Mouse (Mus musculus) embryonic facial prominence, embryonic 15.5 days (tissue): ENCODE data around the gene A3galt2. TPM values are rescaled to one million over a fixed set of nuclear protein-coding genes. Genes with fewer than 3 reads are reported as not detected.

ENCODE experiments used
- ATAC-seq: fragments of 200-750 bp; cut with Nextera tagmentation; 2 replicates; pipeline ENCODE4 v1.8.0; 2017; ENCODE audit warnings: low read depth, moderate TSS enrichment; ENCODE audit not compliant: insufficient number of reproducible peaks, low FRiP score, low TSS enrichment
- H3K27ac ChIP-seq: fragments of 300-500 bp; sonication (generic); replicated peaks from 2 replicates; pipeline ENCODE4 v1.5.1; 2015; ENCODE audit warnings: mild to moderate bottlenecking, inconsistent platforms
- H3K27me3 ChIP-seq: fragments of 300-500 bp; sonication (generic); 2 replicates; pipeline ENCODE4 v1.6.1; 2015; ENCODE audit warnings: inconsistent platforms
- H3K36me3 ChIP-seq: fragments of 300-500 bp; sonication (generic); 2 replicates; pipeline ENCODE4 v1.6.1; 2015; ENCODE audit warnings: mild to moderate bottlenecking, inconsistent platforms
- H3K4me1 ChIP-seq: fragments of 300-500 bp; sonication (generic); 2 replicates; pipeline ENCODE4 v1.6.1; 2015; ENCODE audit warnings: inconsistent platforms
- H3K4me2 ChIP-seq: fragments of 300-500 bp; sonication (generic); replicated peaks from 2 replicates; pipeline ENCODE4 v1.6.1; 2015; ENCODE audit warnings: mild to moderate bottlenecking, inconsistent platforms
- H3K4me3 ChIP-seq: fragments of 300-500 bp; sonication (generic); replicated peaks from 2 replicates; pipeline ENCODE4 v1.5.1; 2015; ENCODE audit warnings: mild to moderate bottlenecking, inconsistent platforms
- H3K9ac ChIP-seq: fragments of 300-500 bp; sonication (generic); 2 replicates; pipeline ENCODE4 v1.6.1; 2015; ENCODE audit warnings: inconsistent platforms
- H3K9me3 ChIP-seq: fragments of 300-500 bp; sonication (generic); replicated peaks from 2 replicates; pipeline ENCODE4 v1.6.1; 2016; ENCODE audit warnings: inconsistent platforms
- WGBS: fragments of 180-500 bp; shearing (Covaris S2); methylation state at CpG from one replicate; pipeline ENCODE4 v1.1.7; 2015; 5-methylcytosine and 5-hydroxymethylcytosine counted together
- polyA plus RNA-seq: library from polyadenylated mRNA; unstranded; fragments of >200 nt; fragmentation: Nextera tagmentation; extraction: Ambion mirVana; gene quantifications from 2 replicates; pipeline ENCODE4 v1.2.1, GENCODE M21; 2015

A3galt2 gene
- polyA plus RNA-seq, 1 experiment from 2014 or later: 0.15 TPM

GRCm38 (mm10) chr4:128727721-128728430 lies 27.3 kb upstream of the A3galt2 start:
- ATAC-seq: peak; percentile 66; the same call in 1 of the 2 replicates
- Histone ChIP-seq H3K36me3 (peaks cover 3% of the 10 kb centered on the region; the same call in 1 of the 2 replicates), H3K27me3 (no peaks in the 10 kb centered on the region), H3K4me1 (peaks cover 39% of the 10 kb centered on the region), H3K27ac (peak overlapping the region; percentile 91), H3K4me2 (peak overlapping the region; percentile 63), H3K9me3 (no peaks in the 10 kb centered on the region), H3K4me3 (peak overlapping the region; percentile 90), H3K9ac (peak overlapping the region; percentile 95)
- under 1% methylated on average over 43 of the region's 65 CpGs for WGBS

- H3K9me3 ChIP-seq: no peaks in the 10 kb centered on the region
- WGBS: 2% methylated on average over 5 of the region's 5 CpGs
- H3K4me2 ChIP-seq: peak overlapping the region; percentile 63
- no peaks in the 10 kb centered on the region for H3K27me3 ChIP-seq
- H3K36me3 ChIP-seq: peaks cover 3% of the 10 kb centered on the region; the same call in 1 of the 2 replicates
- H3K9ac ChIP-seq: peak overlapping the region; percentile 95
- H3K4me1 ChIP-seq: peaks cover 44% of the 10 kb centered on the region
- ATAC-seq: no peak
- peak overlapping the region; percentile 91 for H3K27ac ChIP-seq
- peak overlapping the region; percentile 90 for H3K4me3 ChIP-seq
Observed at GRCm38 (mm10) chr4:128728431-128728851, 26.7 kb upstream of the A3galt2 start.

- Histone ChIP-seq H3K27me3 (no peaks in the 10 kb centered on the region), H3K36me3 (peaks cover 3% of the 10 kb centered on the region; the same call in 1 of the 2 replicates), H3K9ac (peak overlapping the region; percentile 95), H3K9me3 (no peaks in the 10 kb centered on the region), H3K27ac (peak overlapping the region; percentile 91), H3K4me1 (peaks cover 51% of the 10 kb centered on the region), H3K4me3 (peak overlapping the region; percentile 90), H3K4me2 (peak overlapping the region; percentile 63)
- no peak for ATAC-seq
- 8% methylated on average over 15 of the region's 15 CpGs for WGBS
Observed at GRCm38 (mm10) chr4:128729033-128729708, 26.0 kb upstream of the A3galt2 start.

GRCm38 (mm10) chr4:128729709-128730037 lies 25.5 kb upstream of the A3galt2 start:
- peaks cover 56% of the 10 kb centered on the region for H3K4me1 ChIP-seq
- no peak for ATAC-seq

GRCm38 (mm10) chr4:128730271-128730670 lies 24.9 kb upstream of the A3galt2 start:
- Histone ChIP-seq H3K4me3 (peak overlapping the region; percentile 90), H3K27ac (peak overlapping the region; percentile 36), H3K4me1 (peaks cover 62% of the 10 kb centered on the region), H3K36me3 (peaks cover 3% of the 10 kb centered on the region; the same call in 1 of the 2 replicates), H3K27me3 (no peaks in the 10 kb centered on the region), H3K9me3 (no peaks in the 10 kb centered on the region), H3K4me2 (peak overlapping the region; percentile 63), H3K9ac (no peak overlapping the region)
- WGBS: 59% methylated on average over 6 of the region's 6 CpGs
- no peak for ATAC-seq

More at GRCm38 (mm10) chr4:128729709-128730037, 25.5 kb upstream of the A3galt2 start:
- Histone ChIP-seq H3K36me3 (peaks cover 3% of the 10 kb centered on the region; the same call in 1 of the 2 replicates), H3K9ac (peak overlapping the region; percentile 95), H3K27me3 (no peaks in the 10 kb centered on the region), H3K4me3 (peak overlapping the region; percentile 90), H3K4me2 (peak overlapping the region; percentile 63), H3K9me3 (no peaks in the 10 kb centered on the region), H3K27ac (peak overlapping the region; percentile 36)
- WGBS: 10% methylated on average over 5 of the region's 5 CpGs

- no peak overlapping the region for H3K27ac ChIP-seq
- no peak for ATAC-seq
- no peaks in the 10 kb centered on the region for H3K9me3 ChIP-seq
- no peak overlapping the region for H3K4me2 ChIP-seq
- H3K9ac ChIP-seq: no peak overlapping the region
- H3K4me1 ChIP-seq: peaks cover 82% of the 10 kb centered on the region
- peaks cover 3% of the 10 kb centered on the region; the same call in 1 of the 2 replicates for H3K36me3 ChIP-seq
- H3K4me3 ChIP-seq: no peak overlapping the region
- no peaks in the 10 kb centered on the region for H3K27me3 ChIP-seq
- 42% methylated on average over 5 of the region's 5 CpGs for WGBS
Observed at GRCm38 (mm10) chr4:128732794-128733193, 22.4 kb upstream of the A3galt2 start.

- Histone ChIP-seq H3K4me1 (peaks cover 86% of the 10 kb centered on the region), H3K9ac (no peak overlapping the region), H3K4me3 (no peak overlapping the region), H3K27ac (peak overlapping the region; percentile 88), H3K9me3 (no peaks in the 10 kb centered on the region), H3K36me3 (peaks cover 3% of the 10 kb centered on the region; the same call in 1 of the 2 replicates), H3K27me3 (no peaks in the 10 kb centered on the region), H3K4me2 (no peak overlapping the region)
- no peak for ATAC-seq
- WGBS: 39% methylated on average over 6 of the region's 6 CpGs
Observed at GRCm38 (mm10) chr4:128733496-128733895, 21.7 kb upstream of the A3galt2 start.

GRCm38 (mm10) chr4:128734217-128734616 lies 20.9 kb upstream of the A3galt2 start:
- no peak overlapping the region for H3K4me3 ChIP-seq
- no peaks in the 10 kb centered on the region for H3K27me3 ChIP-seq
- 0 out of 2 replicates have a peak overlapping the region, but pooled peaks have one; percentile 13 for H3K4me2 ChIP-seq
- WGBS: 21% methylated on average over 5 of the region's 5 CpGs
- peaks cover 3% of the 10 kb centered on the region; the same call in 1 of the 2 replicates for H3K36me3 ChIP-seq
- H3K27ac ChIP-seq: peak overlapping the region; percentile 88
- peak; percentile 59 for ATAC-seq
- H3K4me1 ChIP-seq: peaks cover 79% of the 10 kb centered on the region
- no peak overlapping the region for H3K9ac ChIP-seq
- H3K9me3 ChIP-seq: no peaks in the 10 kb centered on the region

GRCm38 (mm10) chr4:128734721-128735671 lies 20.2 kb upstream of the A3galt2 start:
- Histone ChIP-seq H3K36me3 (peaks cover 3% of the 10 kb centered on the region; the same call in 1 of the 2 replicates), H3K27ac (peak overlapping the region; percentile 88), H3K4me3 (no peak overlapping the region), H3K9me3 (no peaks in the 10 kb centered on the region), H3K4me2 (peak overlapping the region; percentile 15; the same call in 1 of the 2 replicates), H3K9ac (no peak overlapping the region), H3K27me3 (no peaks in the 10 kb centered on the region), H3K4me1 (peaks cover 71% of the 10 kb centered on the region)
- no peak for ATAC-seq
- whole genome bisulfite sequencing: 56% methylated on average over 18 of the region's 18 CpGs

GRCm38 (mm10) chr4:128737137-128737589 lies 18.0 kb upstream of the A3galt2 start:
- peak overlapping the region; percentile 24 for H3K4me2 ChIP-seq
- H3K36me3 ChIP-seq: no peaks in the 10 kb centered on the region
- no peaks in the 10 kb centered on the region for H3K9me3 ChIP-seq
- H3K27ac ChIP-seq: peak overlapping the region; percentile 88
- peaks cover 62% of the 10 kb centered on the region for H3K4me1 ChIP-seq
- H3K27me3 ChIP-seq: no peaks in the 10 kb centered on the region
- WGBS: 15% methylated on average over 6 of the region's 6 CpGs
- H3K4me3 ChIP-seq: no peak overlapping the region
- no peak overlapping the region for H3K9ac ChIP-seq
- peak; percentile 26; the same call in 1 of the 2 replicates for ATAC-seq
